Mouse (Mus musculus) hindbrain, embryonic 16.5 days (tissue): ENCODE results near the gene Lhfpl2. TPM values are rescaled to one million over a fixed set of nuclear protein-coding genes. Genes with fewer than 3 reads are reported as not detected.
A peak's percentile ranks its signal among the peaks of the same experiment; 100 is the strongest.

ENCODE experiments used
- ATAC-seq: fragments of 200-750 bp; cut with Nextera tagmentation; 2 replicates; pipeline ENCODE4 v1.8.0; 2017; ENCODE audit warnings: moderate TSS enrichment, moderate library complexity
- H3K27ac ChIP-seq: fragments of 300-500 bp; sonication (generic); 2 replicates; pipeline ENCODE4 v1.5.1; 2014; ENCODE audit warnings: low read depth, mild to moderate bottlenecking, control low read depth, low read length, moderate library complexity
- H3K27me3 ChIP-seq: fragments of 300-500 bp; sonication (generic); replicated peaks from 2 replicates; pipeline ENCODE4 v1.6.1; 2014; ENCODE audit warnings: low read length; ENCODE audit not compliant: control insufficient read depth, insufficient read depth
- H3K36me3 ChIP-seq: fragments of 300-500 bp; sonication (generic); 2 replicates; pipeline ENCODE4 v1.6.1; 2014; ENCODE audit warnings: mild to moderate bottlenecking, low read length, moderate library complexity, mixed read lengths; ENCODE audit not compliant: control insufficient read depth, insufficient read depth
- H3K4me1 ChIP-seq: fragments of 300-500 bp; sonication (generic); 2 replicates; pipeline ENCODE4 v1.6.1; 2014; ENCODE audit warnings: low read depth, low read length; ENCODE audit not compliant: control insufficient read depth, insufficient read depth
- H3K4me2 ChIP-seq: fragments of 300-500 bp; sonication (generic); 2 replicates; pipeline ENCODE4 v1.6.1; 2014; ENCODE audit warnings: mild to moderate bottlenecking, low read length, control low read depth, moderate library complexity
- H3K4me3 ChIP-seq: fragments of 300-500 bp; sonication (generic); 2 replicates; pipeline ENCODE4 v1.5.1; 2014; ENCODE audit warnings: mild to moderate bottlenecking, low read length, control low read depth, moderate library complexity
- H3K9ac ChIP-seq: fragments of 300-500 bp; sonication (generic); 2 replicates; pipeline ENCODE4 v1.6.1; 2014; ENCODE audit warnings: low read depth, mild to moderate bottlenecking, control low read depth, low read length, moderate library complexity
- H3K9me3 ChIP-seq: fragments of 300-500 bp; sonication (generic); 2 replicates; pipeline ENCODE4 v1.6.1; 2014; ENCODE audit warnings: mild to moderate bottlenecking, low read length, moderate library complexity; ENCODE audit not compliant: control insufficient read depth
- whole genome bisulfite sequencing: fragments of 180-500 bp; shearing (Covaris S2); extraction: QIAGEN DNeasy Blood & Tissue Kit; methylation state at CpG from one replicate; pipeline ENCODE4 v1.1.7; 2014; 5-methylcytosine and 5-hydroxymethylcytosine counted together
- polyA plus RNA-seq: library from polyadenylated mRNA; unstranded; fragments of >200 nt; fragmentation: Nextera tagmentation; extraction: Ambion mirVana; gene quantifications from 2 replicates; pipeline ENCODE4 v1.2.1, GENCODE M21; 2015

Gene Lhfpl2
- polyA plus RNA-seq, 1 experiment from 2014 or later, result 21.0 TPM

DNA sequence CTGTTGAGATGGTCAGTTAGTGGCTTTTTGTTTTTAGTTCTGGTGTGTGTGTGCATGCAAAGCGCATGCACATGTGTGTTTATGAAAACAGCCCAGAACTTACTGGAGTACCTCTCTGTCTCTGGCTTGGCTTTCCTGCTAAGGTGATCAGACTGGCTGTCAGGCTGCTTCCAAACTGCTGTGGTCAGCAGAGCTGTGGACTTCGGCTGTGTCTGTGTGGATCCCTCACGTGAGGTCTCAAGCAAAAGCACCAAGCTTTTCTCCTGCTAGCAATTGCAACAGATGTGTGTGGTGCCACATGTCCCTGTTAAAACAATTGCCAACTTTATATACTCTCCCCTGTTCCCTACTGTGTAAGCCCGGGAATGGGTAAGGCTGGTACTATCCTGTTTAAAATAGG is 82.8 kb downstream of the Lhfpl2 start:
- no peaks in the 10 kb centered on the region for H3K9me3 ChIP-seq
- no peaks in the 10 kb centered on the region for H3K36me3 ChIP-seq
- H3K4me2 ChIP-seq, result no peak overlapping the region
- peaks cover 16% of the 10 kb centered on the region for H3K4me1 ChIP-seq
- H3K9ac ChIP-seq, result no peak overlapping the region
- no peak overlapping the region for H3K4me3 ChIP-seq
- no peaks in the 10 kb centered on the region for H3K27me3 ChIP-seq
- H3K27ac ChIP-seq, result no peak overlapping the region
- WGBS, result 68% methylated on average over 4 of the region's 4 CpGs
- no peak for ATAC-seq

DNA sequence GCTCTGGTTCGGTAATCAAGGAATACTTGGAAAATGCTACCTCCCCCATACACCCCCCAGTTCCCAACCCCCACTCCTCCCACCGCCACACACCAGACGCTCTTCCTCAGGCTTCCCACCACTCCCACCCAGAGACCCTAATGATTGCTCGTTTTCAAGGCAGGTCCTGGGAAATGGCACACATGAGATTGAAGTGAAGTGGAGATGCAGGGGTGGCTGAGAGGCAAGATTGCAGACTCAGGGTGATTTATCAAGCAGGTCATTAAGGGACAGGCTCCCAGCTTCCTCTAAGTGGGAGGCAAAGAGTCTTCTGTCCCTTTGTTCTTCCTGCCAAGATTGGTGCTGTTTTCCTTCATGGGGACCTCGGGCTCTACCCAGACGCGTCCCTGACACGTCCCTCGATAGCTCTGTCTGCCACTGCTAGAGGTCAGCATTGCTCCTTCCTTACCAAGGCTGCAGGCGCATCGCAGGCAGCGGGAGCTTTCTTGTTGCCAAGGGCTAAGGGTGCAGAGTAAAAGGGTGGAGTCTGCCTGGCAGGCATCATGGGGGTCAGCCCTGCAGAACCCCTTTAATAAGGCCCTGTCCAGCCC is 85.6 kb downstream of the Lhfpl2 start:
- H3K36me3 ChIP-seq, result no peaks in the 10 kb centered on the region
- H3K27me3 ChIP-seq, result no peaks in the 10 kb centered on the region
- H3K9ac ChIP-seq, result no peak overlapping the region; the same call in 1 of the 2 replicates
- ATAC-seq, result peak; percentile 72
- no peak overlapping the region for H3K27ac ChIP-seq
- H3K4me3 ChIP-seq, result no peak overlapping the region
- H3K4me1 ChIP-seq, result peaks cover 16% of the 10 kb centered on the region
- no peaks in the 10 kb centered on the region for H3K9me3 ChIP-seq
- H3K4me2 ChIP-seq, result no peak overlapping the region; the same call in 1 of the 2 replicates
- WGBS, result 10% methylated on average over 12 of the region's 12 CpGs

DNA sequence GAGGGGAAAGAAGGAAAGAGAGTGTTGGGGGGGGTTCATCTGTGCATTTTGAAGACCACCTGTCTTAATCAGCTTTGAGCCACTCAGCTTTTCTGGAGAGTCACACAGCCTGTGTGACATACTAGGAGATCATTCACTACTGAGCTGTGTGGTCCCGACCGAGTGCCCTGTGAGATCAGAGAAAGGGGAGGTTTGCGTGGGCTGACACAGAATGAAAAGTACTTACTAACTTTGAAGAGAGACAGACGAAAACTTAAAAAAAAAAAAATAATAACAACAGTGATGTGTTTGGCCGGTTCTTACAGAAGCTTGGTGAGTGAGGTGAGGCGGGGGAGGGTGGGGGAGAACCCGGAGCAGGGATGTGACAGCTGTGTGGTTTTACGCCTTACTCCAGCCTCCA is 86.9 kb downstream of the Lhfpl2 start:
- H3K27me3 ChIP-seq, result no peaks in the 10 kb centered on the region
- WGBS, result 76% methylated on average over 8 of the region's 8 CpGs
- no peak overlapping the region for H3K27ac ChIP-seq
- H3K9me3 ChIP-seq, result no peaks in the 10 kb centered on the region
- no peak for ATAC-seq
- H3K4me2 ChIP-seq, result no peak overlapping the region
- no peak overlapping the region for H3K4me3 ChIP-seq
- no peak overlapping the region for H3K9ac ChIP-seq
- H3K4me1 ChIP-seq, result peaks cover 16% of the 10 kb centered on the region
- H3K36me3 ChIP-seq, result no peaks in the 10 kb centered on the region

DNA sequence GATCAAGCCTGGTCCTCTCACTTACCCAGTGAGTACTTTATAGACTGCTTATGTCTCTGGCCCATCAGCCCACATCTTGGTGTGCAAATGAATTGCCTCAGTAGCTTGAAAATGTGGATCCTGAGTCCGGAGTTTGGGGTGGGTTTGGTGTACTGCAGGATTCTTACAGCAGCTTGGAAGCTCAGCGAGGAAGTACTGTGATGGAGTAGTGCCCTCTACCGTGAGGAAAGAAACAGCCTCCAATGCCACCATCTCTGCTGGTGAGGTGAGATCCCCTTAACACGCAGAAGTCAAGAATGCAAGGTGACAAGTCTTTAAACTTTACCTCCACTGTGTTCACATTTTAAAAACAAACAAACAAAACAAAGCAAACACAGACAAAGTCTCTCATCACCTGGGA is 89.7 kb downstream of the Lhfpl2 start:
- Histone ChIP-seq H3K27ac (no peak overlapping the region), H3K4me1 (peaks cover 6% of the 10 kb centered on the region), H3K27me3 (no peaks in the 10 kb centered on the region), H3K4me2 (no peak overlapping the region), H3K9ac (no peak overlapping the region), H3K9me3 (no peaks in the 10 kb centered on the region), H3K36me3 (no peaks in the 10 kb centered on the region), H3K4me3 (no peak overlapping the region)
- WGBS, result 62% methylated on average over 4 of the region's 4 CpGs
- no peak for ATAC-seq

DNA sequence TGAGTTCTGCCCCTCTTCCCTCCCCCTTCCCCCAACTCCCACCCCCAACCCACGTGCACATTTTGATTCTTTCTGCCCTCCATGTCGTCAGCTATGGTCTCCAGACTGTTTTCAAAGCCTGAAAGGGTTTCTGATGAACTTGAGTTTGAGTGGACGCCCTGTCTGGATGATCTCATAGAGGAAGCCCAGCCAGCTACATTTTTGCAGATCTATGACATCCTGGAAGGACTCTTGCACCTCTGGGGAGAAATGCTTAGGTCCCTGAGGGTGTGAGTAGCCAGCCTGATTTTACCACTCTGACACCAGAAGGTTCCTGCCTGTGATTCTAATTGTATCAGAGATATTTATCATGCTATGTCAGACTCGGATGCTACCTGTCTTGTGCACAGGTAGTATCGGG is 91.4 kb downstream of the Lhfpl2 start:
- H3K4me2 ChIP-seq, result no peak overlapping the region
- no peak for ATAC-seq
- no peaks in the 10 kb centered on the region for H3K27me3 ChIP-seq
- H3K4me1 ChIP-seq, result no peaks in the 10 kb centered on the region
- H3K9ac ChIP-seq, result no peak overlapping the region
- H3K36me3 ChIP-seq, result no peaks in the 10 kb centered on the region
- H3K27ac ChIP-seq, result no peak overlapping the region
- WGBS, result 80% methylated on average over 5 of the region's 5 CpGs
- H3K9me3 ChIP-seq, result no peaks in the 10 kb centered on the region
- H3K4me3 ChIP-seq, result no peak overlapping the region

DNA sequence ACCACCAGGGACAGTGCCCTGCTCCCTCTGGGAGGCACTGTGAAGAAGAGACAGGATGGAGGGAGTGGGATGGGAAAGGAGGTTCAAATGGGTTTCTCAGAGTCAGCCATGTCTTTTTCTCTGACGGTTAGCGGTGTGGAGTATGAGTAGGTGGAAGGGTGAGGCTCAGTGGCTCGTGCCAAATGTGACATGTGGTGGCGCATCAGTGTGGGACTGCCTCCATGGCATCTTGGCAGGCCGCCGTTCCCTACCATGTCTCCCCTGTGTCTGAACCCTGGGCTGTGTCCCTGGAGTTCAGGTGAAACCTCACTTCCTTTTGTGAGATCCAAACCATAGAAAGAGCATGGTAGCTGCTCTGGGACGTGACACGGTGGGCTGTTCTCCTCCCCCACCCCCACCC is 92.2 kb downstream of the Lhfpl2 start:
- no peak overlapping the region for H3K4me2 ChIP-seq
- no peak overlapping the region for H3K4me3 ChIP-seq
- H3K36me3 ChIP-seq, result no peaks in the 10 kb centered on the region
- ATAC-seq, result no peak
- WGBS, result 93% methylated on average over 8 of the region's 8 CpGs
- no peak overlapping the region for H3K27ac ChIP-seq
- H3K27me3 ChIP-seq, result no peaks in the 10 kb centered on the region
- H3K4me1 ChIP-seq, result no peaks in the 10 kb centered on the region
- no peaks in the 10 kb centered on the region for H3K9me3 ChIP-seq
- no peak overlapping the region for H3K9ac ChIP-seq

DNA sequence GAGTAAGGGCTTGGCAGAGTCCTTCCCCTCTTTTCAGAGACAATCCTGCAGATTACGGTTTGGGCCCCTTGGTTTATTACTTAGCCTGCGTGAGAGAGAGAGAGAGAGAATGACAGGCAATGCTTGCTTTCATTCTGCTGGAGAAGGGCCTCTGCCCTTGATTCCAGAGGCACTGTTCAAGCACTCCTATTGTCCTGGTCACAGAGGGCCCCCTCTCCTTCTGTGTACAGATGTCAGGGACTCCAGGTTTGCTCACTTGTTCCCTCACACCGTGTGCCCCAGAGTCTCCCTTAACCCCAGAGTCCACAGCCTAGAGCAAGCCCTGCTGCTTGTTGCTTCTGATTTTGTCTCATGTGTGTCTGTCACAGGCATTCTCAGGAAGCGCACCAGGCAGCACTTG is 93.7 kb downstream of the Lhfpl2 start:
- H3K4me1 ChIP-seq, result no peaks in the 10 kb centered on the region; the same call in 1 of the 2 replicates
- no peaks in the 10 kb centered on the region for H3K9me3 ChIP-seq
- H3K4me2 ChIP-seq, result no peak overlapping the region
- no peak overlapping the region for H3K27ac ChIP-seq
- no peak overlapping the region for H3K4me3 ChIP-seq
- no peaks in the 10 kb centered on the region for H3K36me3 ChIP-seq
- no peak overlapping the region for H3K9ac ChIP-seq
- H3K27me3 ChIP-seq, result no peaks in the 10 kb centered on the region
- ATAC-seq, result no peak
- 57% methylated on average over 4 of the region's 4 CpGs for WGBS

DNA sequence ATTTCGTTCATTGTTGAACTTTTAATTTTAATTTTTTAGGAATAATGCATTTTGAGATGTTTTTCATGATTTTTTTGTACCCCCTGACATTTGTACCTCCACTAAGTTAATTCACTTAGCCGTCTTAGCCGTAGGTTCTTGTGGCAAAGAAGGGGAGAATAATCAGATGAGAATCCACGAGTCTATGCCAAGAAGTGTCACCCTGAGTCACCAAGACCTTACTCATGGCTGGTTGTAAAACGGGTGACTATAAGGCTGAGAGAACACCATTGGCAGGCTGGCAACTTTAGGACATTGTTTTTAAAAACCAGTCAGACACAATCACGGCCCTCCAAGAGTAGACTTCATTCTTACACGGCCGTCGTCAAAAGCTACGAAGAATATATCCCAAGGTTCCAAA is 95.2 kb downstream of the Lhfpl2 start:
- Histone ChIP-seq H3K36me3 (no peaks in the 10 kb centered on the region), H3K9me3 (no peaks in the 10 kb centered on the region), H3K9ac (no peak overlapping the region), H3K27me3 (no peaks in the 10 kb centered on the region), H3K4me3 (no peak overlapping the region), H3K4me1 (peaks cover 2% of the 10 kb centered on the region; the same call in 1 of the 2 replicates), H3K27ac (no peak overlapping the region), H3K4me2 (no peak overlapping the region)
- ATAC-seq, result no peak
- 93% methylated on average over 10 of the region's 10 CpGs for WGBS

DNA sequence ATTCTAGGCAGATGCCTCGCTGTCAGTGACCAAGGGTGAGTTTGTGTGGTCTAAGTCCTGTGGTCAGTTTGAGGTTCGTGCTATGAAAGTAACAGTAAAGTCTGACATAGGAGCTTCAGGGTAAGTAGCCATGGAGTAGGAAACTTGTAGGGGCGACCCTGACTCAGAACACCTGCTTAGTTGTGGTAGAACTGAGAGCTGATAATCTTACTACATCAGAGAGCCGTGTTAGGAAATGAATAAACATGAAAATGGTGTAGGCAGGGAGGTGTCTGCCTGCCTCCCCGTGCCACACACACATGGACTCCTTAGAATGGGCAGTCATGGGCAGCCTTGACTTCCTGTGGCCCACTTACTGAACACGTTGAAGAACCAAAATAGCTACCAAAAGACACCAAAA is 96.1 kb downstream of the Lhfpl2 start:
- 89% methylated on average over 6 of the region's 6 CpGs for WGBS
- H3K4me3 ChIP-seq, result no peak overlapping the region
- no peaks in the 10 kb centered on the region for H3K27me3 ChIP-seq
- ATAC-seq, result no peak
- H3K4me1 ChIP-seq, result peaks cover 2% of the 10 kb centered on the region; the same call in 1 of the 2 replicates
- no peak overlapping the region for H3K4me2 ChIP-seq
- H3K9ac ChIP-seq, result no peak overlapping the region
- no peaks in the 10 kb centered on the region for H3K9me3 ChIP-seq
- H3K36me3 ChIP-seq, result no peaks in the 10 kb centered on the region
- no peak overlapping the region for H3K27ac ChIP-seq
